Mouse (Mus musculus): ENCODE measurements at regions not wholly inside any gene's neighbourhood (a gene's known extent, or its start where the extent isn't known, plus 50 kb on each side); places are given as distances from the start of the nearest gene placed in this dataset.

DNA sequence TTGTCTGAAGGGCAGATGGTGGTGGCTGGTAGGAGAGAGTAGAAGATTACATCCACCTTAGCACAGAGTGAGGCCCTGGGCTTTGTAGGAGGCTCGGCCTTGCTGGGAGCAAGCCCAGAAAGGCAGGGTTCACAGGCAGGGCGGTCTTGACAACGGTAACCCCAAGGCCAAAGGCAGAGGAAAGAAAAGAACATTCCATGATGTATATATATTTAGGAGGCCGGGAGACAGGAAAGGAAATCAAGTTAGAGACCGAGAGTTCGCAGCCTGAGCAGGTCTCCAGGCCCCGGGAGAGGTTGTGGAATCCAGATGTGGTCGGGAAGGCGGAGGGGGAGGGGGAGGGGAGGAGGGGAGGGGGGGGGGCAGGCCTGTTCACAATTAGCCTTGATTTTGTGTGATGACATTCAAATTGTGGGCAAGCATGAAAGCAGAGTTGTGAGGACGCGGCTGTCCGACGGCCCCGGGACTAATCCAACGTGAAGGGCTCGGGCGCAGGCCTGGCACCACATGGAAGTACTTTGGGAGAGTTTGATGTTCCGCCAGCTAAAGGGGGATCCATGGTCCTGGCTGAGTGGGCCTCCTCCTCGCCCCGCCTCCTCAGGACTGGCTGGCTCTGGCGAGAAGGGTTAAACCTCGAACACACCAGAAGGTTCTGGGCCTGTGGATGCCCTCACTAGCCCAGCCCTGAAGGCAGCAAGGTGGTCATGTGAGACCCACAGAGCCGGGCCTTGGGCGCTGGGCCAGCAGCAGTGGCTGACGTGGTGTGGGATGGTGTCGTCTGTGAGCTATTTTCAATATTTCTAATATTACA lies 131.8 kb upstream of the Gm26897 start:
- H3K4me3 ChIP-seq (replicated peaks in 1 of 3; ENCODE audit: low read depth in 2 of 3, low read length in 2 of 3, poor library complexity in 1 of 3): no peak overlapping the region
- dilution Hi-C loops (cut with MboI; ENCODE audit: extremely low pct_ligation_motif_present, extremely low pct_unique_long_range_greater_than_20kb, low sequenced_read_pairs) (no loop called here), in situ Hi-C loops (cut with MboI; ENCODE audit: low pct_ligation_motif_present, low pct_unique_long_range_greater_than_20kb, low sequenced_read_pairs) (no loop called here)
- no peaks in the 10 kb centered on the region for H3K4me1 ChIP-seq (ENCODE audit: control insufficient read depth in 1 of 2, insufficient read depth in 2 of 2)
- TF ChIP-seq POLR2AphosphoS2 (IDR thresholded peaks at IDR 0.05; ENCODE audit: low read depth, low read length): no peak
- no peak for TF ChIP-seq MEF2A (IDR thresholded peaks at IDR 0.05; ENCODE audit: borderline replicate concordance, low read depth, low read length)
- TF ChIP-seq CHD2 (IDR thresholded peaks at IDR 0.05; ENCODE audit: low read length): no peak
- no peak for TF ChIP-seq MAZ (IDR thresholded peaks at IDR 0.05; ENCODE audit: low read depth, low read length)
- no peak for TF ChIP-seq GABPA (IDR thresholded peaks at IDR 0.05; ENCODE audit: insufficient replicate concordance, low read depth, low read length)
- no peak for TF ChIP-seq UBTF (IDR thresholded peaks at IDR 0.05; ENCODE audit: low read depth, low read length)
- no peak for TF ChIP-seq EP300 (IDR thresholded peaks at IDR 0.05; ENCODE audit: low read length)
- no peak for TF ChIP-seq TBP (conservative IDR thresholded peaks at IDR 0.05; ENCODE audit: low read depth, low read length)
- no peak for TF ChIP-seq ZC3H11A (IDR thresholded peaks at IDR 0.05; ENCODE audit: low read depth, low read length)
- TF ChIP-seq ELF1 (IDR thresholded peaks at IDR 0.05; ENCODE audit: low read depth, low read length): no peak
- TF ChIP-seq ETS1 (conservative IDR thresholded peaks at IDR 0.05; ENCODE audit: low read depth, low read length): no peak
- TF ChIP-seq NELFE (IDR thresholded peaks at IDR 0.05; ENCODE audit: low read depth, low read length): no peak
- TF ChIP-seq RCOR1 (conservative IDR thresholded peaks at IDR 0.05; ENCODE audit: low read depth, low read length): no peak
- TF ChIP-seq IRF4 (IDR thresholded peaks at IDR 0.05; ENCODE audit: low read depth, low read length): no peak
- TF ChIP-seq SIN3A (IDR thresholded peaks at IDR 0.05; ENCODE audit: low read length): no peak
- TF ChIP-seq POLR2A (IDR thresholded peaks at IDR 0.05; ENCODE audit: low read depth, low read length): no peak
- TF ChIP-seq USF2 (conservative IDR thresholded peaks at IDR 0.05; ENCODE audit: low read depth, low read length): no peak
- H3K27me3 ChIP-seq (replicated peaks): no peaks in the 10 kb centered on the region
- no peak overlapping the region for H3K4me2 ChIP-seq (ENCODE audit: insufficient read depth, low read depth, poor library complexity, severe bottlenecking)
- no peak overlapping the region for H3K27ac ChIP-seq (ENCODE audit: insufficient read depth, low read depth)
- H3K9ac ChIP-seq (ENCODE audit: insufficient read depth, low read depth): no peak overlapping the region
- no peaks in the 10 kb centered on the region for H3K79me2 ChIP-seq (replicated peaks; ENCODE audit: control insufficient read depth, extremely low read depth, insufficient read depth, poor library complexity, severe bottlenecking)
- no peak for DNase-seq (ENCODE audit: extremely low read depth)
- H3K9me3 ChIP-seq (replicated peaks; ENCODE audit: low read length): peaks cover 93% of the 10 kb centered on the region
- no peaks in the 10 kb centered on the region for H3K36me3 ChIP-seq (replicated peaks in 1 of 2; ENCODE audit: control insufficient read depth in 1 of 2, insufficient read depth in 1 of 2, low read length in 1 of 2)

DNA sequence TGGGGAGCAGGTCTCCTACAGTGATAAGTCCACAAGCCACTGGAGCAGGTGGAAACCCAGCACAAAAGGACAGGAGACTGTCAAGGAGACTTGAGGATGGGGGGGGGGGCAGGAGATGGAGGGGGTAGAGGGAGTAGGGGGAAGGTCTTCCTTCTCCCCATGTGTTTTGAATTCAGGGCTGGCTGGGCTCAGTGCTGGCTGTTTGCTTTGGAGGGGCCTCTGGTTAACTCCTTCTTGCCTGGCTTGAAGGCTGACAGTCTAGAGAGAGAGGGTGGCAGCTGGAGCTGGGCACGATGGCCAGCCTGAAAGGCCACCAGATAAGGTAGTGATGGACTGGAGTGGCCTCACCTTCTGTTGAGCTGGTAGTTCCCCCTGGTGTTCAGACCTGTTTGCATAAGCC lies 120.0 kb upstream of the Gm26897 start:
- Histone ChIP-seq H3K27me3 (replicated peaks) (no peaks in the 10 kb centered on the region), H3K4me2 (ENCODE audit: insufficient read depth, low read depth, poor library complexity, severe bottlenecking) (no peak overlapping the region), H3K36me3 (replicated peaks in 1 of 2; ENCODE audit: control insufficient read depth in 1 of 2, insufficient read depth in 1 of 2, low read length in 1 of 2) (no peaks in the 10 kb centered on the region), H3K9me3 (replicated peaks; ENCODE audit: low read length) (peaks cover 91% of the 10 kb centered on the region), H3K27ac (ENCODE audit: insufficient read depth, low read depth) (no peak overlapping the region), H3K79me2 (replicated peaks; ENCODE audit: control insufficient read depth, extremely low read depth, insufficient read depth, poor library complexity, severe bottlenecking) (no peaks in the 10 kb centered on the region), H3K9ac (ENCODE audit: insufficient read depth, low read depth) (no peak overlapping the region), H3K4me3 (replicated peaks in 1 of 3; ENCODE audit: low read depth in 2 of 3, low read length in 2 of 3, poor library complexity in 1 of 3) (no peak overlapping the region), H3K4me1 (ENCODE audit: control insufficient read depth in 1 of 2, insufficient read depth in 2 of 2) (no peaks in the 10 kb centered on the region)
- in situ Hi-C loops (cut with MboI; ENCODE audit: low pct_ligation_motif_present, low pct_unique_long_range_greater_than_20kb, low sequenced_read_pairs): no loop called here
- DNase-seq (ENCODE audit: extremely low read depth): no peak
- TF ChIP-seq ZNF384 (IDR thresholded peaks at IDR 0.05; ENCODE audit: low read depth, low read length) (no peak), JUND (conservative IDR thresholded peaks at IDR 0.05; ENCODE audit: low read depth, low read length) (no peak), SMC3 (IDR thresholded peaks at IDR 0.05; ENCODE audit: low read depth, low read length) (no peak), KAT2A (IDR thresholded peaks at IDR 0.05; ENCODE audit: insufficient replicate concordance, low read length) (no peak), CTCF (conservative IDR thresholded peaks at IDR 0.05 in 1 of 2, IDR thresholded peaks at IDR 0.05 in 1 of 2; ENCODE audit: low read depth in 2 of 2, low read length in 2 of 2) (no peak), RCOR1 (conservative IDR thresholded peaks at IDR 0.05; ENCODE audit: low read depth, low read length) (no peak), PAX5 (IDR thresholded peaks at IDR 0.05; ENCODE audit: low read length) (no peak), USF1 (IDR thresholded peaks at IDR 0.05; ENCODE audit: low read depth, low read length) (no peak), HCFC1 (IDR thresholded peaks at IDR 0.05; ENCODE audit: low read depth, low read length) (no peak), ZMIZ1 (IDR thresholded peaks at IDR 0.05; ENCODE audit: low read depth, low read length) (no peak), USF2 (conservative IDR thresholded peaks at IDR 0.05; ENCODE audit: low read depth, low read length) (no peak), UBTF (IDR thresholded peaks at IDR 0.05; ENCODE audit: low read depth, low read length) (no peak), ZC3H11A (IDR thresholded peaks at IDR 0.05; ENCODE audit: low read depth, low read length) (no peak), POLR2AphosphoS2 (IDR thresholded peaks at IDR 0.05; ENCODE audit: low read depth, low read length) (no peak), EP300 (IDR thresholded peaks at IDR 0.05; ENCODE audit: low read length) (no peak), NRF1 (IDR thresholded peaks at IDR 0.05; ENCODE audit: low read depth, low read length) (no peak), CHD1 (IDR thresholded peaks at IDR 0.05; ENCODE audit: low read depth, low read length) (no peak)
- dilution Hi-C loops (cut with MboI; ENCODE audit: extremely low pct_ligation_motif_present, extremely low pct_unique_long_range_greater_than_20kb, low sequenced_read_pairs): no loop called here

Measured in CH12.LX (cell line).